Mouse (Mus musculus) embryonic stem cell, embryonic (primary cell): ENCODE data around the gene Olfr1023.

Experiments used
- CTCF ChIA-PET, 4 experiments: fragments of 300-600 bp in 2 of 4; fragments of 350-600 bp in 2 of 4; sonication (Branson Sonifier 250); formaldehyde crosslinking; loops; one replicate each; lab custom pipeline; 2022; ENCODE audit warnings: inconsistent platforms in 2 of 4; lab: Charles Lee
- POLR2A ChIA-PET, 4 experiments: fragments of 300-600 bp in 2 of 4; fragments of 350-600 bp in 2 of 4; sonication (Branson Sonifier 250); formaldehyde crosslinking; loops; one replicate each; lab custom pipeline; 2022; ENCODE audit warnings: antibody characterized with exemption in 4 of 4, inconsistent platforms in 1 of 4; lab: Charles Lee

Olfr1023 gene

GRCm38 (mm10) chr2:85885340-85885739 lies at the start of gene Olfr1023:
TSS of gene Olfr1023 (plus strand) at chr2:85885640.
- POLR2A ChIA-PET = no interaction called here
- CTCF ChIA-PET = no interaction called here

GRCm38 (mm10) chr2:85845383-85845782 lies 40.1 kb upstream of the Olfr1023 start, which contains the start of gene Olfr1019:
TSS of gene Olfr1019 (minus strand) at chr2:85845483.
- POLR2A ChIA-PET = no interaction called here

GRCm38 (mm10) chr2:85846730-85847129 lies 38.7 kb upstream of the Olfr1023 start, which contains the start of gene Olfr1020:
TSS of gene Olfr1020 (plus strand) at chr2:85847030.
- ChIA-PET POLR2A (no interaction called here), CTCF (no interaction called here)

More at GRCm38 (mm10) chr2:85845383-85845782, 40.1 kb upstream of the Olfr1023 start, which contains the start of gene Olfr1019:
- CTCF ChIA-PET = no interaction called here

- ChIA-PET CTCF (no interaction called here), POLR2A (no interaction called here)
Measured at GRCm38 (mm10) chr2:85868294-85868693, 17.1 kb upstream of the Olfr1023 start, which contains the start of gene Olfr1022. TSS of gene Olfr1022 (plus strand) at chr2:85868594.

DNA sequence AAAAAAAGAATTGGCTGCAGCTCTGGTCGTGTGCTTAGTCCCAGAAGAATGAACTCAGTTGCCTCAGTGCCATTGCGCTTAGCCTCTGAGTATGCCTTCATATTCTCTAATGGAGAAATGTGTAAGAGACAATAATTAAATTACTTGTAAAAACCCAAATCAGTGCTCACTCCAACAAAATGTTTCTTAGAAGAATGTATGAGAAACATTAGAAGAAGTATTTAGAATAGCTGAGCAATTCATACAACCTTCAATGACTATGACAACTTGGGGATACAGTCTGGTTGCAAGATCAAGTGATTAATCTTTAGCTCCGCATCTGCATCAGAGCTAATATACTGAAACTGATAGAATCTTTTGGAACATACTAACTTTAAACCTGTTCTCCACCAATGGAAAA lies 19.5 kb downstream of the Olfr1023 start, which contains the start of gene Olfr1024:
Olfr1024 (minus strand) TSS at position 101 of the 400 bp plus-strand sequence.
- ChIA-PET CTCF (no interaction called here), POLR2A (no interaction called here)

GRCm38 (mm10) chr2:85913197-85913596 lies 27.8 kb downstream of the Olfr1023 start:
- CTCF ChIA-PET = no interaction called here
- POLR2A ChIA-PET = interaction anchor here in 1 of 4 experiments (1.3 kb wide), 1 partner anchor 144 kb away, joined by 3 read pairs; no protein-coding TSS in a partner anchor

GRCm38 (mm10) chr2:85914893-85915292 lies 29.5 kb downstream of the Olfr1023 start, which contains the start of gene Olfr1025-ps1:
TSS of gene Olfr1025-ps1 (plus strand) at chr2:85915193.
- CTCF ChIA-PET = no interaction called here
- POLR2A ChIA-PET = no interaction called here

GRCm38 (mm10) chr2:85921258-85921657 lies 35.8 kb downstream of the Olfr1023 start, which contains the start of gene Olfr1026:
TSS of gene Olfr1026 (plus strand) at chr2:85921558.
- ChIA-PET CTCF (no interaction called here), POLR2A (no interaction called here)
